Mouse (Mus musculus): ENCODE measurements around the gene 3110070M22Rik. TPM values are rescaled to one million over a fixed set of nuclear protein-coding genes. Genes with fewer than 3 reads are reported as not detected.

The 3110070M22Rik gene
- polyA plus RNA-seq, 1 experiment from 2014 or later, result 2.1 TPM

DNA sequence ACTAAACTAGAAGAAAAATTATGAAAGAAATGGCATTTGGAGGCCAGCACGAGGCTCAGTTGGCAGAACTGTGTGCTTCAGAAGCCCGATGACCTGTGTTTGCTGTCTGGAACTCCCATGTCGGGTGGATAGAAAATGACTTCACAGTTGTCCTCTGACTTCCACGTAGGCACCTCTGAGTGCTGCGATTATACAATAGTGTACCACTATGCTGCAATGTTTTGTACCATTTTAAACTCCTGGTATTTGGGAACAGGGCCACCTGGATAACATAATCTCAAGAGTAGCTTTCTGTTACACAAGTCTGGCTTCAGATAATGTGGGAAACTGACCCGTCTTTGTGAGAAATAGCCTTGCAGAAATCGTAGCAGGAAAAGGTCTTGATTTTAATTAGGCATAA lies 31.8 kb downstream of the 3110070M22Rik start:
- Histone ChIP-seq H3K27ac (ENCODE audit: low read depth, low read length) (no peak overlapping the region), H3K4me1 (ENCODE audit: control insufficient read depth, insufficient read depth, low read length) (no peaks in the 10 kb centered on the region), H3K4me3 (ENCODE audit: low read length) (no peak overlapping the region), H3K9ac (ENCODE audit: low read depth, low read length) (no peak overlapping the region), H3K36me3 (ENCODE audit: control insufficient read depth, insufficient read depth, low read length) (peaks cover 45% of the 10 kb centered on the region), H3K9me3 (ENCODE audit: control insufficient read depth, low read length) (no peaks in the 10 kb centered on the region), H3K4me2 (replicated peaks; ENCODE audit: low read depth, low read length) (no peak overlapping the region), H3K27me3 (ENCODE audit: control insufficient read depth, insufficient read depth, low read length) (no peaks in the 10 kb centered on the region)
- no peak for ATAC-seq (ENCODE audit: low FRiP score, low TSS enrichment)
- 94% methylated on average over 7 of the region's 7 CpGs for WGBS

DNA sequence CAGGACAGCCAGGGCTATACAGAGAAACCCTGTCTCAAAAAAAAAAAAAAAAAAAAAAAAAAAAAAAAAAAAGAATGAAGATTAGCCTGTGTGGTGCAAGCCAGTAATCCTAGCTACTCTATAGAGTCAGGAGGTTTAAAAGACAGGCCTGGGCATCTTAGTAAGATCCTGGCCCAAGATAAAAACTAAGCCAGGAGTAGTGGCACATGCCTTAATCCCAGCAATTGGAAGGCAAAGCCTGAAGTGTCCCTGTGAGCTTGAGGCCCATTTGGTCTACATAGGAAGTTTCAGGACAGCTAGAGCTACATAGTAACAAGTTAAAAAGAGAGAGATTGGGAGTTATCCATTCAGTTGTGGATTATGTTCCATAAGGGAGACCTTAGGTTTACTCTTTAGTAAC lies 33.1 kb downstream of the 3110070M22Rik start:
- H3K27ac ChIP-seq (ENCODE audit: low read depth, low read length), result no peak overlapping the region
- no peak overlapping the region for H3K9ac ChIP-seq (ENCODE audit: low read depth, low read length)
- no peak overlapping the region for H3K4me3 ChIP-seq (ENCODE audit: low read length)
- no peak for ATAC-seq (ENCODE audit: low FRiP score, low TSS enrichment)
- no peaks in the 10 kb centered on the region for H3K9me3 ChIP-seq (ENCODE audit: control insufficient read depth, low read length)
- H3K4me2 ChIP-seq (replicated peaks; ENCODE audit: low read depth, low read length), result no peak overlapping the region
- peaks cover 58% of the 10 kb centered on the region for H3K36me3 ChIP-seq (ENCODE audit: control insufficient read depth, insufficient read depth, low read length)
- no peaks in the 10 kb centered on the region for H3K27me3 ChIP-seq (ENCODE audit: control insufficient read depth, insufficient read depth, low read length)
- no peaks in the 10 kb centered on the region for H3K4me1 ChIP-seq (ENCODE audit: control insufficient read depth, insufficient read depth, low read length)

- Histone ChIP-seq H3K27ac (ENCODE audit: low read depth, low read length) (no peak overlapping the region), H3K4me2 (replicated peaks; ENCODE audit: low read depth, low read length) (no peak overlapping the region), H3K4me1 (ENCODE audit: control insufficient read depth, insufficient read depth, low read length) (no peaks in the 10 kb centered on the region), H3K27me3 (ENCODE audit: control insufficient read depth, insufficient read depth, low read length) (no peaks in the 10 kb centered on the region), H3K9ac (ENCODE audit: low read depth, low read length) (no peak overlapping the region), H3K36me3 (ENCODE audit: control insufficient read depth, insufficient read depth, low read length) (peaks cover 59% of the 10 kb centered on the region), H3K9me3 (ENCODE audit: control insufficient read depth, low read length) (no peaks in the 10 kb centered on the region), H3K4me3 (ENCODE audit: low read length) (no peak overlapping the region)
- ATAC-seq (ENCODE audit: low FRiP score, low TSS enrichment), result no peak
- 93% methylated on average over 4 of the region's 4 CpGs for WGBS
Observed at GRCm38 (mm10) chr13:119453563-119453962, 34.6 kb downstream of the 3110070M22Rik start.

- no peak for ATAC-seq (ENCODE audit: low FRiP score, low TSS enrichment)
- no peak overlapping the region for H3K4me3 ChIP-seq (ENCODE audit: low read length)
- no peaks in the 10 kb centered on the region for H3K27me3 ChIP-seq (ENCODE audit: control insufficient read depth, insufficient read depth, low read length)
- H3K9me3 ChIP-seq (ENCODE audit: control insufficient read depth, low read length), result no peaks in the 10 kb centered on the region
- H3K4me2 ChIP-seq (replicated peaks; ENCODE audit: low read depth, low read length), result no peak overlapping the region
- H3K9ac ChIP-seq (ENCODE audit: low read depth, low read length), result no peak overlapping the region
- no peaks in the 10 kb centered on the region for H3K4me1 ChIP-seq (ENCODE audit: control insufficient read depth, insufficient read depth, low read length)
- peaks cover 64% of the 10 kb centered on the region for H3K36me3 ChIP-seq (ENCODE audit: control insufficient read depth, insufficient read depth, low read length)
- WGBS, result 98% methylated on average over 1 of the region's 1 CpGs
- no peak overlapping the region for H3K27ac ChIP-seq (ENCODE audit: low read depth, low read length)
Observed at GRCm38 (mm10) chr13:119442244-119442643, 45.9 kb downstream of the 3110070M22Rik start.

Other genes with a start within 250 kb of the 3110070M22Rik start
- 91.4 and 101 TPM in 2 replicates for gene Paip1, start 59.8 kb downstream of the 3110070M22Rik start, polyA plus RNA-seq (2014; fragmentation: Nextera tagmentation; extraction: Ambion mirVana)
- 56.7 and 74.0 TPM in 2 replicates for gene 4833420G17Rik, start 25.6 kb downstream of the 3110070M22Rik start, polyA plus RNA-seq (2014; fragmentation: Nextera tagmentation; extraction: Ambion mirVana)
- gene Tmem267, start 344 bp downstream of the 3110070M22Rik start, polyA plus RNA-seq (2014; fragmentation: Nextera tagmentation; extraction: Ambion mirVana), result 1.3 and 2.2 TPM in 2 replicates
- gene Ccl28, start 135.4 kb upstream of the 3110070M22Rik start, polyA plus RNA-seq (2014; fragmentation: Nextera tagmentation; extraction: Ambion mirVana), result 0.13 TPM in 1 of 2 replicates, not detected in the other
- gene Hmgcs1, start 202.0 kb upstream of the 3110070M22Rik start, polyA plus RNA-seq (2014; fragmentation: Nextera tagmentation; extraction: Ambion mirVana), result 85.4 and 161 TPM in 2 replicates